Mouse (Mus musculus) c-Kit-positive CD71-negative TER-119-negative erythroid progenitor cells, embryonic 14.5 days (primary cell): Measurements from ENCODE around the gene Gsdmc3.
"Not testable (repeated sequence)": the region's sequence is repeated elsewhere in the genome, so short reads cannot be mapped to it uniquely, and the experiment has no call there.

ENCODE experiments used
- DNase-seq: peaks from one replicate; pipeline ENCODE4 v3.0.0-alpha.2; 2013; ENCODE audit warnings: low read depth

The Gsdmc3 gene

GRCm38 (mm10) chr15:63878458-63878857, at the start of gene Gsdmc3:
TSS of gene Gsdmc3 (minus strand) at chr15:63878558.
- not testable (repeated sequence) for DNase-seq

- DNase-seq = no peak
These were observed 47.8 kb upstream of the Gsdmc3 start for GRCm38 (mm10) chr15:63926201-63926600.

GRCm38 (mm10) chr15:63924484-63924883, 46.1 kb upstream of the Gsdmc3 start:
- DNase-seq = peak; percentile 23

- not testable (repeated sequence) for DNase-seq
These were observed 43.3 kb upstream of the Gsdmc3 start for GRCm38 (mm10) chr15:63921618-63922017.

GRCm38 (mm10) chr15:63919728-63920127, 41.4 kb upstream of the Gsdmc3 start:
- DNase-seq = not testable (repeated sequence)

- not testable (repeated sequence) for DNase-seq
These were observed 38.2 kb upstream of the Gsdmc3 start for GRCm38 (mm10) chr15:63916584-63916983.

- not testable (repeated sequence) for DNase-seq
These were observed 33.8 kb upstream of the Gsdmc3 start, which contains the start of gene Gsdmc4 for GRCm38 (mm10) chr15:63912197-63912596. TSS of gene Gsdmc4 (minus strand) at chr15:63912297.

- DNase-seq = not testable (repeated sequence)
These were observed 31.5 kb upstream of the Gsdmc3 start for GRCm38 (mm10) chr15:63909896-63910295.

- peak; percentile 53 for DNase-seq
These were observed 17.4 kb upstream of the Gsdmc3 start for GRCm38 (mm10) chr15:63895560-63896353.

GRCm38 (mm10) chr15:63888440-63888839, 10.1 kb upstream of the Gsdmc3 start:
- not testable (repeated sequence) for DNase-seq

GRCm38 (mm10) chr15:63887949-63888348, 9.6 kb upstream of the Gsdmc3 start:
- DNase-seq = not testable (repeated sequence)

GRCm38 (mm10) chr15:63876160-63876559, 2.2 kb downstream of the Gsdmc3 start:
- DNase-seq = not testable (repeated sequence)

GRCm38 (mm10) chr15:63861965-63862364, 16.4 kb downstream of the Gsdmc3 start:
- DNase-seq = peak; percentile 16
